Mouse (Mus musculus) gastrocnemius, postnatal 14 days (tissue): ENCODE data around the gene Prrg1. TPM values are rescaled to one million over a fixed set of nuclear protein-coding genes. Genes with fewer than 3 reads are reported as not detected.
"Not testable (repeated sequence)": the region's sequence is repeated elsewhere in the genome, so short reads cannot be mapped to it uniquely, and the experiment has no call there.

Experiments
- DNase-seq: peaks from one replicate; pipeline ENCODE4 v3.0.0; 2021; ENCODE audit warnings: mixed read lengths
- intact Hi-C: fragments of 180-260 bp; cut with DNase I; formaldehyde crosslinking; loops from one replicate; pipeline ENCODE4 v1.15.1; 2025; ENCODE audit warnings: low total_unique reads
- long read RNA-seq, 2 experiments: library from polyadenylated mRNA; stranded (forward); transcript quantifications; one replicate each; pipeline ENCODE4 v2.0.0; 2021
- total RNA-seq, 2 experiments: library from RNA; stranded (reverse); gene quantifications; 2 replicates each; pipeline ENCODE4 v1.2.3; 2021

Gene Prrg1
- total RNA-seq: 1 to 10 TPM; 6.8 to 8.3 TPM
- long read RNA-seq, experiment 1, partial matches to known transcripts: 0 of 2 reads
- long read RNA-seq, experiment 1, other reads (novel, unspliced or antisense): 1 of 2 reads
- long read RNA-seq, experiment 2, partial matches to known transcripts: 0 of 1 reads
- long read RNA-seq, experiment 2, other reads (novel, unspliced or antisense): 1 of 1 reads

DNA sequence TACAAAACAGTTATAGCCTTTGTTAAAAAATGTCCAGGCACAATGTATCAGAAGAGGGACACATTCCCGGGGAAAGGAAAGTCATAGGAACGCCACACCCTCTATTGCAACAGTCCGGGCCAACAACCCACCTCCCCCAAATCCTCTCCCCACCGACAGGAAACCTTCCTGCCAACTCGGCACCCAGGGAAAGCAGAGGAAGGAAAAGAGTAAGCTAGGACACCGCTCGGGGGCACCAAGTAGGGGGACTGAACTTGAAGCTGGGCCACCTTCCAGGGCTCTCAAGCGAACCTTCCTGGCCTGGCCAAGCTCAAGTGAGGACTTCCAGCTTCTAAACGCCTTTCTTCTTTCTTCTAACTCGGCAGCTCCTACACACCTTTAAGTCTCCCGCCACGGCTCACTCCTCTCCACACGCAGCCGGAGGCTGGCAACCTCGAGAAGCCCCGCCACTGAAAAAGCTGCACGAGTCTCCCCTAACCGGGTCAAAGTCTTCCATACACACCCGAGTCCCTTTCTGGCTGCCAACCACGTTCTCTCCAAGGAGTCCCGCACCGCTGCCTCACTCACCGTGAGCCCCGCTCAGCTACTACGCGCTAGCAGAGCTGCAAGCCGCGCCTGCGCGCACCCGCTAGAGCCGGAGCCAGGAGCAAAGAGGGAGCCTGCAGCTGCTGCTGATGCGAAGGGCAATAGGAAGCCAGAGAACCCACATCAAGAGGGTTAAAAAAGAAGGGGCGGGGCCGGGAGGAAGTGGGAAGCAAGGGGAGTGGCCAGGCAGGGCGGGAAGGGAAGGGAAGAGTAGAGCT lies at the start of gene Prrg1:
Prrg1 (minus strand) TSS at position 695 of the 803 bp plus-strand sequence.
- peak; percentile 80 for DNase-seq
- intact Hi-C loops: no loop called here

DNA sequence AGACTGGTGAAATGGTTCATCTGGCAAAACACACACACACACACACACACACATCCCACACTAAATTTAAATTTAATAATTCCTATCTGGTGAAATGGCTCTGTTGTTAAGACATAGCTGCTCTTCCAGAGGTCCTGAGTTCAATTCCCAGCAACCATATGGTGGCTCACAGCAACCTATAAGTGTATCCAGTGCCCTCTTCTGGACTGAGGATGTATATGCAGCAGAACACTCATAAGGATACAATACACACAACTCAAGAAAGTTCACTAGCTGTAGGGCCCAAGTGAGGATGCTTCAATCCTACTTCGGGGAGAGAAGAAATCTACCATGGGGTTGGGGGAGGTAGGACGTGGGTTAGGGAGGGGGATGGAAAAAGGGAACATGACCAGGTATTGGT lies 22.1 kb upstream of the Prrg1 start:
- no peak for DNase-seq
- intact Hi-C loops: no loop called here

DNA sequence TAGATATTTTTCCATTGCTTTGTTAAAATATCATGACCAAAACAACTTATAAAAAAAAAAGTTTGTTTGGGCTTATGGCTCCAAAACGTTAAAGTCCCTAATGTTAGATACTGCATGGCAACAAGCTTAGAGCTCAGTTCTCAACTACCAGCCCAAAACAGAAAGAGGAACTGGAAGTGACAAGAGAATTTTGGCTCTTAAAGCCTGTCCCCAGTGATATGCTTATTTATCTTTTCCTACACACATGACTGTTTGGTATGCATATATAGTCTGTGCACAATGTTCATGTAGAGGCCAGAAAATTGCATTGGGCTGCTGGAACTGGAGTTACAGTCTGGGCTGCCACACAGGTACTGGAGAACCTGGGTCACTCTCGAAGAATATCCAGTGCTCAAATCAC lies 9.4 kb upstream of the Prrg1 start:
- DNase-seq: no peak
- intact Hi-C loops: no loop called here

DNA sequence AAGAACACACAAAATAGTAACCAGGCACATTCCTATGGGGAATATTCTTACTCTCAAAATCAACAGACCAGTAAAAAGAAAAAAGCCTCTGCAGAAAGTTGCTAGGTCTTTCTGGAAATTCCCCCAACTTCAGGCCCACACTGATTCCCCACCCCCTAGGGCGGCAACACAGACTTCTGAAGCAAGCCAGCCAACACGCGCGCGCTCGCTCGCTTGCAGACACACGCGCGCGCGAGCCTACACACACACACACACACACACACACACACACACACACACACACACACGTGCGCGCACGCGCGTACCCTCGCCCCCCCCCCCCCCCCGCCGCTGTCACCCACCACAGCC lies 868 bp downstream of the Prrg1 start:
- peak; percentile 72 for DNase-seq
- intact Hi-C loops: no loop called here

DNA sequence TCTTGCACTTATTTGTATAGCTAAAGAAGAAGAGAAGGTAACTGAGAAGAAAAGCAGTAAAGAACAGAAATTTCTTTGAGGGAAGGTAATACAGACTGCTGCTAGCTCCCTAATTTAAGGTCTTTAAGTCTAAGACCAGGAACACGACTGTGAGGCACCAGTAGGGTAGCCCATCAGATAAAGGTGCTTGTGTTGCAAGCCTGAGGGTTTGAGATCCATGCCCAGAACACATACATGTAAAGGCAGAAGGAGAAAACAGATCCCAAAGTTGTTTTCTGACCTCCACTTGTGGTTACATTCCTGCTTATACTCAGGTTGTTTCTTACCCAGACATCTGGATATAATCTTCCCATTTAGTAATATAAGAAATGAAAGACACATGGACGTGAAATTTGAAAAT lies 20.2 kb downstream of the Prrg1 start:
- DNase-seq: no peak
- intact Hi-C loops: no loop called here

DNA sequence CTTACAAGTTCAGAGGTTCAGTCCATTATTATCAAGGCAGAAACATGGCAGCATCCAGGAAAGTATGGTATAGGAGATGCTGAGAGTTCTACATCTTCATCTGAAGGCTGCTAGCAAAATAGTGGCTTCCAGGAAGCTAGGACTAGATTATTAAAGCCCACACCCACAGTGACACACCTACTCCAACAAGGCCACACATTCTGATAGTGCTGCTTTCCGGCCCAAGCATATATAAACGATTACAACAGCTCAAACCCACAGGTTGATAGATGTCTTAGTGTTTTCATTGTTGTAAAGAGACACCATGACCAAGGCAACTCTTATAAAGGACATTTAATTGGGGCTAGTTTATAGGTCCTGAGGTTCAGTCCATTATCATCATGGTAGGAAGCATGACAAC lies 30.3 kb downstream of the Prrg1 start:
- DNase-seq: no peak
- intact Hi-C loops: no loop called here

DNA sequence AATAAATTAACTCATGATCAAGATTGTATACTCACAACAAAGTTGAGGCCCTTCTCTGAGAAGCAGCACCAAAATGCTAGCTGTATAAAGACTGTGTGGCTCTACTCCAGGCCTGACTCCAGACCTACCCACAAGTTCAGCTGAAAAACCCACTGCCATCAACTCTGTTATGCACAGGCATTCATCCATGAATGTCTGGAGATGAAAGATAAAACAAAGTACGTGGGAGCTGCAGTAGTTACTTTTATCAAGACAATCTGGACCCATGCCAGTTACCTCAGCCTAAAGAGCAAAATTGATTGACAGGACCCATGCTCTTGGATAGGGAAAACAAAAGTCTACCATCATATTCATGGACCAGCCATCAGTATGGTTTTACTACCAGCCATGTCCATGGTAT lies 31.0 kb downstream of the Prrg1 start:
- DNase-seq: no peak
- intact Hi-C loops: no loop called here

DNA sequence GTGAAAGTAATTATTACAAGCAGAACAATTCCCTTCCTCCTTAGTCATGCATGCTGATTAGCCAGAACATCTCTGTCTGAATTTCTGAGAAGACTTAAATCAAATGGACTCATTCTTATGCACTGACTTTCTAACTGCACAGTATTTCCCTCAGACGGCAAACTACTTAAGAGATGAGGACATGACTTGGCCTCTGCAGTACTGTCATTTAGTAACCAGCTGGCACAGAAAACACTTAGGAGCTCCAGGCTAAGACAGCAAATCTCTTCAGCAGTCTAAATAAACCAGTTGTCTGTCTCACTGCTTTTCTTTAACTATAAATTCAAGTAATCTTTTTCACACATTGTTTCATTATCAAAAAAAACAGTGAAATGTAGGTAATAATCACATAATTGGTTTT lies 36.0 kb downstream of the Prrg1 start:
- intact Hi-C loops: no loop called here
- peak; percentile 7 for DNase-seq

DNA sequence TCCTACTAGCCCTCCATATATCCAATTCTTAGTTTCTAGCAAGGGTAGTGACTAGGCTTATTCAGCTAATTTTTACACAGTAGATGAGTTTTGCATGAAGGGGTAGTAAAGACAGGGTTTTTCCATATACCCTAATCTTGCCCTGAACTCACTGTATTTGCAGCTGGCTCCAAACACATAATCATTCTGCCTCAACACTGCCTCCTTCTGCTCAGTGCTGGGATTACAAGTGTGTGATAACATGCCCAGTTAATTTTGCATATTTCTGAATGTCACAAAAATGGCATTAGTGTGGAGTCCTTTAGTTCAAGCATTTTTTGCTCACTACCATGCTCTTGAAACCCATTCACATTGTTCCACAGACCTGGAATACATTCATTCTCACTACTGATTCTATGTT lies 44.0 kb downstream of the Prrg1 start:
- intact Hi-C loops: no loop called here
- DNase-seq: no peak

DNA sequence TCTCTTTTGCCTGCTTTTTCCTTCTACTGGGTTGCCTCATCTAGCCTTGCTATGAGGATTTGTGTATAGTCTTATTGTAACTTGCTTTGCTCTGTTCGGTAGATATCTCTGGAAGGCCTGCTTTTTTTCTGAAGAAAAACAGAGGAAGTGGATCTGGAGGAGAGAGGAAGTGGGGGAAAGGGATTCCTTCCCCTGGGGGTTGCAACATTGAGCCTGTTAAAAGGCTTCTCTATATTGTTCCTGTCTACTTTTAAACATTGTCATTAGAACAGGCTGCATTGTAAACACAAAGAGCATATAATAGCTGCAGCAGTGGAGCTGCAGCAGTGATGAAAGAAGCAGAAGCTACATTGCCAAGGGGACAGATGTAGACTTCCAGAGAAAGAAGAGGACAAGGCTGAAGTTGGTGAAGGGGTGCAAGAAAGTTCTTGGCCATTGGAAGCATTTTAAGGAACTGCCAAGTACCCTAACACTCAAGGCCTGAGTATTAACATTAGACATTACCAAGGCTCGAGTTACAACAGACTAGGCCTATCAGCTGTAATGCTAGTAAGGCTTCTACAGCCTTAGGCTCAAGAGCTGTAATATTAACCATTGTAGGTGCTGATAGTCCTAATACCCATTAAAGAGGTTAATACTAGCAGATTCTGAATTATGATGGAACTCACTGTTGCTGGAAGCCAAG lies 44.9 kb downstream of the Prrg1 start:
- no peak for DNase-seq
- intact Hi-C loops: no loop called here

DNA sequence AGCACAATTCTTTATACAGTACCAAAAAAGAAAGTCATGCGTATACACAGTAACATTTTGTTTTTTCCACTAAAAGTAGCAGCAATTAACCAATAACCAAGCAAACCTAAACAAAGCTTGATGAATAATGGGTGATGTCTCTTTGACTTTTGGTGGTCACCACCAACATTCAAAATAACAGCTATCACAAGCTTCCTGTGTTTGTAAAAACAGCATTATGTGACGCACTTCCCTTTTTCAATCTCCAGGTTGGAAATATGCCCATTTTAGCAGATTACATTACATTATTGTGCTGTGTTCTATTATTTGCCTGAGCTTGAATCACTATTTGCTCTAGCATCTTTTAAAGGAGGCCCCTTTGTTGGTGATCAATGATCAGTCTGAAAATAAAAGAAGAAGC lies 65.4 kb downstream of the Prrg1 start:
- DNase-seq: no peak
- intact Hi-C loops: no loop called here

DNA sequence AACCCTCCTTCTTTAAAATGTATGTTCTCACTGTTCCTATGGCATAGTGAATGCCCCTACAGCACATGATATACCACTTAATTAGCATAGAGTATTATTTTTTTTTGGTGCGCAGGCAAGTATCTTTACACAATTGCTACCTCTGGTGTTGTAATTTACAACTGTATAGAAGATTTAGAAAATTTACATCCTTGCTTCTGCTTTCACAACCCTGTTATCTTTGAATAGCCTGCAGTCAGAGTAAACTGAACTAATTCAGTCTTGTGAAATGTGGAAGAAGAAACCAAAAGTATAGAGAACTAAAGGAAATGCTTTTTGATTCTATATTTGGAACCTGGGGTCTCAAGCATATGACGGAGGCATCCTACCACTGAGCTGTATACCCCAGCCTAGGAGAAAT lies 100.7 kb downstream of the Prrg1 start:
- intact Hi-C loops: no loop called here
- no peak for DNase-seq

DNA sequence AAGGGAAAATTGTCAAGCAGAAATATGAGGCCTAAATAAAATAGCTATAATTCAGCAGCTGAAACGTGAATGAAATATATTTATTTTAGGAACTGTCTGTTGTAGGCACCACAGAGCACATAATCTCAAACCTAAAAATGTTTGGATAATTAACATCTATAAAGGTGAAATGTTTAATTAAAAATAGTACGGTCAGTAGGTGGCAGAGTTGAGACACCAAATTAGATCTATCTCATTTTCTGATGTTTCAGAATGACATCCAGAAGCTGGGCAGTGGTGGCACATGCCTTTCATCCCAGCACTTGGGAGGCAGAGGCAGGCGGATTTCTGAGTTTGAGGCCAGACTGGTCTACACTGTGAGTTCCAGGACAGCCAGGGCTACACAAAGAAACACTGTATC lies 104.0 kb downstream of the Prrg1 start:
- no peak for DNase-seq
- intact Hi-C loops: no loop called here

DNA sequence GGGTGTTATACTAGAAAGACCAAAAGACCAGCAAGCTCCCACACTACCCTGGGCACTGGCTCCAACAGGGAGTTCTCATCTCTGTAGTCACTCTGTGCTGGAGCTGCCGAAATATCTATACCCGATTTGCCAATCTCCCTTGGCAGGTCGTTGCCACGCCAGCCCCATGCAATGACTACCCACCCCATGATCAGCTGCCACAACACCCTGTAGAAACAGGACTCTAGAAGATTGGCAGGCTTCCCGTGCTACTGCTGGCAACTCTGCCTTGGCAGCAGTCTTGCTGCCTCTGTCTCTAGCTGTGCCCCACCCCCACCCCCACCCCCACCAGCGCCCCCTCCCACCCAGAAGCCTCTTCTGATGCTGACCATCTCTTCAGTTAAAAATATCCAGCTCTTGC lies 149.3 kb downstream of the Prrg1 start:
- DNase-seq: no peak
- intact Hi-C loops: no loop called here

DNA sequence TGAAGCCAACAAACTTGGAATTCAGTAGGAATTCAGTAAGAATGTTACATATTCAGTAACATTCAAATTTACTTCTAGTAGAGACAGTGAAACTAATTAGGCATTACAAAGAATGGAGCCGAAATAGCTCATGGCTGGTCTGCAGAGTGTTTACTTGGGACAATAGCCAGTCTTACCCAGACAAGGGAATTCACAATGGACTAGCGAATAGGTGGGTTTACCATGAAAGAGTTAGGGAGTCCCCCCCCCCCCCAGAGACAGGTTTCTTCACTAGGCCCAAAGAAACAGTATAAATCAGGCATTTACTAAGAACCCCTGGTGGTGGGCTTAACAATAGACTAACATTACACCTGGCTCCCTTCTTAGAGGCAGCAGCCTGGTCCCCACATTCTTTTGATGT lies 180.3 kb downstream of the Prrg1 start:
- intact Hi-C loops: not testable (repeated sequence)

More for the DNA sequence above, 180.3 kb downstream of the Prrg1 start:
- DNase-seq: not testable (repeated sequence)

Other genes starting within 250 kb of the Prrg1 start
- gene 4930480E11Rik, start 214.3 kb downstream of the Prrg1 start, total RNA-seq: not detected
- gene Fam47c, start 153.9 kb upstream of the Prrg1 start, total RNA-seq: not detected